Mouse (Mus musculus): ENCODE data around the gene Dnajb4.
A peak's percentile ranks its signal among the peaks of the same experiment; 100 is the strongest.

Dnajb4 gene

DNA sequence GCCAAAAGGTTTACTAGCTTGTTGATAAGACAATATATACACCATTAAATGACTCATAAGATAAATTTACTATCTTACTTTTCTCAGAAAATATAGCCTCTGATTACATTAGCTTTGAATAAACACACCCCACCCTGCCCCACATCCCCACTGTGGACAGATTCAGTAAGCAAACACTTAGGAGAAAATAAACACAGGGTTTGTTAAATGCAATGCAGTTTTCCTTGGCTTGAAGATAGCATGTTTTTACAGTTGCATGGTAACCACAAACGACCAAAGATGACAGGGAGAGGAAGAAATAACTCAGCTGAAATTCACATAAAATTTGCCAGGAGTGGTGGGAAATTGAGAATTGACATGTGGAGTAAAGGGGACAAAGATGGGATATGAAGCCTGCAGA is 39.7 kb downstream of the Dnajb4 start:
- DNase-seq, result no peak

DNA sequence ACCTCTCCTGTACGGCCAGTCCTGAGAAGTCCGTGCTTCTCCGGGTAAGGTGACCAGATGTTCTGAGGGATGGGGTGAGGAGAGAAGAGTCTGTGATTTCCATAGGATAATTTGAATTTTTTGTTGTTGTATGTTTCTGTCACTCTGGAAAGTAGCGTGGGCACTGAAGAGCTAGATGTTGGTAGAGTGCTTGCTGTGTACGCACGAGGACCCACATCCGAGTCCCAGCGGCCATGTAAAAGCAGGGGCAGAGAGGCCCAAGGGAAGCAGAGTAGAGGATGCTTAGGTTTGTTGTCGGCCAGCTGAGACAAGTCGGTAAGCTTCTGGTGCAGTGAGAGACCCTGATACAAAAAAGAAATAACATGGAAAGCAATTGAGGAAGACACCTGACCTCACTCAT is 42.1 kb downstream of the Dnajb4 start:
- DNase-seq, result no peak

DNA sequence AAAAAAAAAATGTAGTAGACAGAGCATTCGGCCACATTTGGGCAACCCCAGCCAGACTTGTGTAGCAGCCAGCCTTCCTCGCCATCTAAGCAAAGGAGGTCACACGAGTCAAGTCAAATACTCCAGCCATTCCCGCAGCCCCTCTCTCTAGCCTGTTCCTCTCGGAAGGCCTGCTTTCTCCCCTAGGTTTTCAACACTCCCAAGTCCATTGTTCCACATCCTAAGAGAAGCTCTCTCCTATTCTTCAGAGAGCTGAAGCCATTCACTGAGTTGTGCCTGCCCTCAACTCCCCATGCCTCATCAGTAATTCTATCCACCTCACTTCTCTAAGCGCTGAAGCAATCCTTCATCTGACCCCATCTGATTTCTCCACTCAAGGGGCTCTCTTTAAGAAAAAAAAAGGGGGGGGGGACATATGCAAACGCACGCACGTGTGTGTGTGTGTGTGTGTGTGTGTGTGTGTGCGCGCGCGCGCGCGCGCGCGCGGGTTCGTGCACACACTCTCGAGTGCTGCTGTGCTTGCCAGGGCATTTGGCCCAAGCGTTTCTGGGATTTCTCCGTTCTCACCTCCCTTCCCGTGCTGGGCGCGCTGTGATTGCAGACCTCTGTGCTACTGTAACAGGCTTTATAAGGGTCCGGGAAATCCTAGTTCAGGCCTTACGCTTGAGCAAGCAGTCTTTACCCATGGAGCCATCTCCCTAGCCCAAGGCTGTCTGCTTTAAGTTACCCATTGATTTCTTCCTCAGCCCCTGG is 43.2 kb downstream of the Dnajb4 start:
- DNase-seq, result no peak

DNA sequence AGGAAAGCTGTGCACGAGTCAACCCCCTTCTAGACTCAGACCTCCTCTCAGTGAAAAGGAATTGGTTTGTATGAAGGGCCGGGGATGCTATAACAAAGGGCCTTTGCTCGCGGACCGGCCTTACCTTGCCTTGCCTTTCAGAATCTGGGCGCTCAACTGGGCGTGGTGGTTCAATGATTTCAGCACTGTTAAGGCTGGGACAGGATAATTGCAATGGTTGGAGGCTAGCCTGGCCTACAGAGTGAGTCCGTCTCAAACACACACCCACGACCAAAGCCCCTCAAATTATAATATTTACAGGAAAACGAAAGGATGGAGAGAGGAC is 44.0 kb downstream of the Dnajb4 start, which contains the start of gene Gipc2:
Gipc2 (minus strand) TSS at position 132 of the 325 bp plus-strand sequence.
- DNase-seq, result no peak

DNA sequence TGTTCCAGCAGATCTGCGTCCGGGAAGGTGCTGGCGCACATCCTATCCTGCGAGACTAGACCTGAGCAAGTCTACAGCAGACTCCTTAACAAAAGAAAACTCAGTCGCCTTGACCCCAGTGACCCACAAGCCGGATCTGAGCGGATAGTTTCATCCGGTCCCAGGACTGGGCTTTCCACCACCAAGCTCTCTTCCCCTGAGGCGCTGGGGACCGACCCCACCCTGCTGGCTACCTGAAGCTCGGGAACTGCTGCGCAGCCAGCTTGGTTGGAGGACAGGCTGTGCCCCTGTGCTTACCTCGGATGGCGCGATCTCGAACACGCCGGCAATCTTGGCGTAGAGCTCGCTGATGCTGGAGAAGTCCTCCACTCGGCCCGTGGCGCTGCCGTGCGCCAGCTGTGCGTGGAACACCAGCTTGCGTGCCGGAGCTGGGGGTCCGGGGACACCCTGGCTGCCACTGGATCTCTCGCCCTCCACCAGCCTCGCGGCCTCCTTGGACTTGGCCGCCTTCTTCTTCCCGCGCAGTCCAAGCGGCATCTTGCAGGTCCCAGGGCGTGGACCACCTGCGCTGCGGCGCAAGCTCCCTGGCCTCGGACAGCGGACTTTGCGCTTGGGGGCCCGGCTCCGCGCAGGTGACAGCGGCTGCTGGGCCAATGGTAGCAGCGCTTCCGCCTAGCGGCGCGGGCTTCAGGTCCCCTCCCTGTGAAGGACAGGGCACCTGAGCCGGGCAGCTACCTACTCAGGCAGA is 44.6 kb downstream of the Dnajb4 start:
- peak in 1 of 2 experiments; percentile 5 for DNase-seq

DNA sequence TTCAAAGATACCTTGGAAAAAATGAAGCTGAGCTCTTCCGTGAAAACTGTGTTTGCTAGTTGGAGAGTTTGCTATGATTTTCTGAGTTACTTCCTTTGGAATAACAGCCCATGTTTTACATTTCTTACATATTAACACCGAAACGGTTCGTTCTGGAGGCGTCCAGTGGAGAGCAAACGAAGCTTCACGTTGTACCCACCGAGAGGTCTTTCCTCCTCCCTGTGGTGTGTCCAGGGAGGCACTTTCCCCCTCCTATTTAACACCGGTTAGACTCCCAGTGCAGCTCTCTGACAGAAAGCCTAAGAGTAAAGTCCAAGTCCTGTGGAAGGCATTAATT is 45.1 kb downstream of the Dnajb4 start:
- no peak for DNase-seq

DNA sequence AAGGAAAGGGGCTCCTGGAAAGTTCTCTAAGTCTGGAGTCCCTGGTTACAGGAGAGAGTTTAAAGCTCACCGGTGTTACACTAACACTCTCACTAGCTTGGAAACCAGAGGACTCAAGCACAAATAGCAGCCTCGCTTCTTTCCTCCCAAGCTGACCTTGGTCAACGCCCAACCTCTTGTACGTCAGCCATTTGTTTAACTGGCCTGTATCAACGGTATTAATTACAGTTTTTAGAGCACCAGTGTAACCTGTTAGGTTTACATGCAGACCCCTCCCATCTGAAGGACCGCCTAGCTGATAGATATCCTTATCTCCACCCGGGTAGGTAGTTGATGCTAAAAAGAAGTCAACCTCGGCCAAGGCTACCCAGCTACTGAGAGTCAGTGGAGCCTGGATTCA is 46.8 kb downstream of the Dnajb4 start:
- no peak for DNase-seq

DNA sequence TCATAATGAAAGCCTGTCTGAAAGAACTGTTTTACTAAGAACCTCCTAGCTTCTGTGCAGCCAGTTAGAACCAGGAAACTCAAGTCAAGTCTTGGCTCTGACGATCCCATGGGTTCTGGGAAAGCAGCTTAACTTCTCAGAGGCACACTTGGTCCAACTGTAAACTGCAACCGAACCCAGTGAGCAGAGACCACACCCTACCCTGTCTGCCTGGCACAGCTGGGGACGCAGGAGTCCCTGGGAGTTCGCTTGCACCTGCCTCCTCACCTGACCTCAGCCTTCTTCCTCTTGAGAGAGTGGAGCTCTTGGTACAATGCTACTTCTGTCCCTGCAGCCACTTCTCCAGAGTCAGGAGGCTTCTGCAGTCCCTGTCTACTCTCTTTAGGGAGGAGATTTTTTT is 49.5 kb downstream of the Dnajb4 start:
- DNase-seq, result no peak

DNA sequence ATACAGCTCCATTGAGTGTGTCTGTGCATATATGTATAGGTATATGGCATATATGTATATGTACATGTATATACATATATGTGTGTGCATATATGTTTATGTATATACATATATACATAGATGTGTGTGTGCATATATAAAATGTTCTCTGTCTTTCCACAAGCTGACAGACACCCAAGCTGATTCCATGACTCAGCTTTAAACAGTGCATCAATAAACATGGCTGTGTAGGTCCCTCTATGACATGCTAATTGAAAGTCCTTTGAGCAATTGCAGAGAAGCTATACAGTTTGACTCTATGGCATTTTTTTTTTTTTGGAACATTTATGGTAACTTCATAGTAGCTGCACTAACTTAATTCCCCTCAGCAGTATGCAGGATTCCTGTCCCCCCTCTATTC is 50.8 kb downstream of the Dnajb4 start:
- no peak for DNase-seq

DNA sequence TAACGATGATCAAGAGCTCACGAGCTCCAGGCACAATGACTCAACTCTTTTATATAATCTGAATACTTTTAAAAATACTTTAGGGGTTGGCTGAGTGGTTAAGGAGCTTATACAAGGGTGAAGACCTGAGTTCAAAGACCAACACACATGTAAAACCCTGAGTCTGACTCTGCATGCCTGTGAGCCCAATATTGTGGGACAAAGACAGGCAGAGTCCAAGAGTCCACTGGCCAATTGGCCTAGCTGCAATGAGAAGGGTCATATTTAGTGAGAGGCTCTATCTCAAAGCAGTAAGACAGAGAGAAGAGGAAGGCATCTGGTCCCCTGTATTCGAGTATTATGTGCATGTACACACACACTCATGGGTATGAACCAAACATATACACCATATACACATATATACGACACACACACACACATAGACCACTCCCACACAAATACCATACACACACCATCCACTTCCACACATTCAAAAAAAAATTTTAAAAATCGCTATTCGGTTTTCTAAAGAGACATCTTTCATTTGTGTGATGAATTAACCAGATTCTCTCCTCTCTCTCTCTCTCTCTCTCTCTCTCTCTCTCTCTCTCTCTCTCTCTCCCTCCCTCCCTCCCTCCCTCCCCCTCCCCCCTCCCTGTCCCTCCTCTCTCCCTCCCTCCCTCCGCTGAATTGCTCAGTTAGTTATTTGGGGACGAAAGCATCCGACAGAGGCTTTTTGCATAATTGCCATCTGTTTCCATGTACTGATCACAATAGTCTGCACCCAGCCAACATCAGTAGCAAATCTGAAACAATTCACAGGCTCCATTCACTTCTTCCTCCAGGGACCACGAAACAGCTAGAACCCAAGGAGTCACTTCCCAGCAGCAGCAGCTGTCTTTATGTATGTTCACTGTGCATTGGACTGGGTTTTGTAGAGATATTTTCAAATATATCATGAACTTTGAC is 51.5 kb downstream of the Dnajb4 start:
- no peak for DNase-seq

DNA sequence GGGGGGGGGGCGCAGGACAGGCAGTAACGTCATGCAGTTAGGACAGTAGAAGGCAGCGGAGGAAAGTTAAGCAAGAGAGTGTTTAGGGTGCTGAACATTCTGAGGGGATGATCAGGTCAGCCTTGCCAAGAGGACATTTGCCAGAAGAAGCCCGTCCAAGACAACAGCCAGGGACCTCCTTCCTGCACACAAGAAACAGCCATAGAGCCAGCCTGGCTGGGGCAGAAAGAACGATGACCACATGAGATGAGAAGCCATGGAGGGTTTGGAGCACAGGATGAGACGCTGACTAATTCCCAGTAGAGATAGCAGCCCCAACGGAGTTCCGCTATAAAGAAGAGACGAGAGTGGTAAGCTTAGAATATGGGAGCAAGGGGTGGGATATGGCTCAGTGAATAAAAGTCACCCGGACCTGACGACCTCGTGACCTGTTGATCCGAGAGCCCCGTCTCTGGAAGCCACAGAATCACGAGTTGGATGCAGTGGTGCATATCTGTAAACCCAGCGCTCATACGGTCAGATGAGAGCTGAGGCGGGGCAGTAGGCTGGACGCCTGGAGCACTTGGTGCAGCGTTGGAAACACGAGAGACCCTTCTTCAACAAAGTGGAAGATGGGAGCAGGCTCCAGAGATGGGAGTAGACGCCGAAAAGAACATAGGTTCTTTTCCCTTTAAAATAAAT is 53.1 kb downstream of the Dnajb4 start:
- DNase-seq, result no peak

DNA sequence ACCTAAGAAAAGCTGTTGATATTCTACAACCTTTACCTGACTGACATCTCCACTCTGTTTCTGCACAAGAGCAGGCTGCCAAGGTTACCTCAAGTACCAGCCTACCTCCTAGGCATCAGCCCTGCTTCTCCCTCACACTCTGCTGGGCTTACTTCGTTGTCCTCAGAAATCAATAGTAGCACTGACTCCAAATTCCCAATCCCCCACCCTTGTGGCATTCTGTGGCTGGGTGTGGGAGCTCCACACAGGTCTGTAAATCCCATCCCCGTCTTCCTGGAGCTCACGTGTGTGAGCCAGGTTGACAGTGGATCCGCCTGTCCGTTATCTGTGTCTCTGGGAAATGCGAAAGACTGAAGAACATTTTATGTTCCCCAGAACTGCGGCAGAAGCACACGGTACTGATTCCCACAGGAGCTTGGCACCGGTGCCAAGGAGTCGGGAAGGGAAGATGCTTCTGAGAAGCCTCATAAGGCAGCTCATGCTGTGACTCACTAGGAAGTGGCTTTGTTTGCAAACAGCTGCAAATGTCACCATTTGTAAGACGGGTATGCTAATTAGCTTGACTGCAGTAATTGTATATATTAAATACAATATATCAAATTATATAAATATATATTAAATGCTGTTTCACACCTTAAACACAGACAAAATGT is 54.7 kb downstream of the Dnajb4 start:
- no peak for DNase-seq

DNA sequence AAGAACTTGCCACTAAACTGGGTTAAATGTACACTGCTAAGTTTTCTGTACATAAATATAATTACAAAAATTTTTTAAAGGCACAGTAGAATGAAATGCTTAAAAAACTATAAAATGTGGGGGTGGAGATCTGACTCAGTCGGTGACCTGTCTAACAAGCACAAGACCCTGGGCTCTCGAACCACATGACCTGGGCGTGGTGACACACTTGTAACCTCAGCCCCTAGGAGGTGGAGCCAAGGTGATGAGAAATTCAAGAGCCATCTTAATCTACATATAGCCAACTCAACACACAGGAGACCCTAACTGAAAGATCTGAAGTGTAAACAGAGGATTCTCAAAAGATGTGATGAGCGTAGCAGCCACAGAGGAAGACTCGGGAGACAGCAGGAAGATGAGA is 56.0 kb downstream of the Dnajb4 start:
- DNase-seq, result no peak

DNA sequence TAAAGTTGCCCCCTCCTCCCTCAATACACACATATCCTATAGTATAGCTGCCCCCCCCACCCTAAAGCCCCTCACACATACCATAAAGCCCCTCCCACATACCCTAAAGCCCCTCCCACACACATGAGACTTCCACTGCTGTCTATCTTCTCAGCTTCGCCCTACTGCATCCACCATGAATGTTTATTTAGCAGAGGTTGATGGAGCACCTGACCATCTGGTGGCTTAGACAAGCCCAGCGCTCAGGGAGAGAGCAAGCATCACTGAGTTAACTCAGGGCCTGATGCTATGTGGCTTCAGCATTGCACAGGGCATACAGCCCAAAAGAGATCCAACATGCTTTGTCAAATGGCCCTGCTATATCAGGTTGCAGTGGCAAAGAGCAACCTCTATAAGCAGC is 57.0 kb downstream of the Dnajb4 start:
- no peak for DNase-seq

DNA sequence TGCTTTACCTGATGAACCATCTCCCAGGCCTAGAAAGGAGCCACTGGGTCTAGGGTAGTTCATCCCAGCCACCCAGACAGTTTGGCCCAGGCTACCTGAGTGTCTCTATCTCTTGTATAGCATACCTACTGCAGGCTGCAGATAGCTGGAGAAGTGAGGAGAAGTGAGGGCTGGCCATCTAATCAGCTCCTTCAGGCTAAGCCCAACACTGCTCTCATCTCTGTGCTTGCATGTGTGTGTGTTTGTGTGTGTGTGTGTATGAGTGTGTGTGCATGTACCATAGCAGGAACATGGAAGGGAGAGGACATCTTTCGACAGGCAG is 57.7 kb downstream of the Dnajb4 start:
- no peak for DNase-seq

DNA sequence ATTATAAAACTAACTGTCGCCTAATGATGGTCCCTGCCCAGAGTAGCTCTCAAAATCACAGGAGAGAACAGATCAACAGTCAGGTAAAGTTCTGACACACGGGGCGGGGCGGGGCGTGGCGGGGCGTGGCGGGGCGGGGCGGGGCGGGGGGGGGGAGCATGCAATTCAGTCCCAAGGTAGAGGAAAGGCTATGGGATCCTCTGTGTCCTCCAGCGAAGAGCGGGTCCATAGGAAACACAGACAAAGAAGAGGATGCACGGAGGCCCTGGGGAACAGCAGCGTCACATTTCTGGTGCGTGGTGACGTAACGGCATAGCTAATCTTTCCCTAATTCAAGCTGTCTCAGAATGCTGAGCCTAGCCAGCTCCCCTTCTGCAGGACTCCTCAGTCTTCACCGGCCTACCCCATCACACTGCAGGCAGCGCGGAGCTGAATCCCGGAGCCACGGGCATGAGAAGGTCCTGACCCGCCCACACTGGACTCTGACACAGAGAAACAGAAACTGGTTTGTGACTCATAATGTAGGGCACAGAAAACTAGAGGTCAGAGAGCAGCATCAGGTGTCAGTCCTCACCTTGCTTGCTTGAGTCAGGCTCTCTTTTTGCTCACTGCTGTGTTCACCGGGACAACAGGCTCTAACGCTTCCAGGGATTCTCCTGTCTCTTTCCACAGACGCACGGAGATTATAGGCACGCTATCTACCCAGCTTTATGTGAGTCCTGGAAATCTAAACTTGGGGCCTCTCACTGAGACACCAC is 58.2 kb downstream of the Dnajb4 start:
- no peak for DNase-seq

DNA sequence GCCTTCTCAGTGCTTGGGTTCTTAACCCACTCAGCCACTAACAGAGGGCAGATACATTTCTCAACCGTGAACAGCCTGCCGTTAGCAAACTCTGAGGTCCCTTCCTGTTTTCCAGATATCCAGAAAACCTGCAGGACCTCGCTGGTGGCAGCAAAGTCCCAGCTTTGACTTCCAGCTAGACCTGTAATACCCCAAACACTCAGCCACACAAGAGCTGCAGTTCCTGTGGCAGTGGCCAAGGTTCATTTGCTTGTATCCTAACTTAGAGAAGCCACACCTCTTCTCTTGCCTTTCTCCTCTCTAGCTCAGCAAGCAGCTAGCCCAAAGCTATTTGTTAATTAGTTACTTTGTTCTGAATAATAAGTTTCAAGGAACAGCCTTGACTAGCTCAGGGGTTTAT is 60.2 kb downstream of the Dnajb4 start:
- no peak for DNase-seq

DNA sequence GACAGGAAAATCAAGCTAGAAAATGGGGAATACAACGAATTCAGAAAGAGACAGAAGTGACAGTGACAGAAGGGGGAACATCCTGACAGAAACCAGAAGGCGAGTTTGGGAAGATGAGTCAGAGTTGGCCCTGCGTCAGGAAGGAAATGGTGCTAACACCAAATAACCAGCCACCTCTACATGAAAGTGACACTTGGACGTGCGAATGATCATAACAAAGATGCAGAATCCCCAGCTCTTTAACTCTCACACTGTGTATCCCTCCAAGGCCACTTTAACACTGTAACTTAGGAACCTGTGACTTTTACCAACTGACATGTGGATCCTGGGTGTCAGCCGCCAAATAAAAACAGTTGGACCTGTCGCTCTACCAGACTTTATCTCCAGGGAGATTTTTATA is 60.7 kb downstream of the Dnajb4 start:
- DNase-seq, result no peak

DNA sequence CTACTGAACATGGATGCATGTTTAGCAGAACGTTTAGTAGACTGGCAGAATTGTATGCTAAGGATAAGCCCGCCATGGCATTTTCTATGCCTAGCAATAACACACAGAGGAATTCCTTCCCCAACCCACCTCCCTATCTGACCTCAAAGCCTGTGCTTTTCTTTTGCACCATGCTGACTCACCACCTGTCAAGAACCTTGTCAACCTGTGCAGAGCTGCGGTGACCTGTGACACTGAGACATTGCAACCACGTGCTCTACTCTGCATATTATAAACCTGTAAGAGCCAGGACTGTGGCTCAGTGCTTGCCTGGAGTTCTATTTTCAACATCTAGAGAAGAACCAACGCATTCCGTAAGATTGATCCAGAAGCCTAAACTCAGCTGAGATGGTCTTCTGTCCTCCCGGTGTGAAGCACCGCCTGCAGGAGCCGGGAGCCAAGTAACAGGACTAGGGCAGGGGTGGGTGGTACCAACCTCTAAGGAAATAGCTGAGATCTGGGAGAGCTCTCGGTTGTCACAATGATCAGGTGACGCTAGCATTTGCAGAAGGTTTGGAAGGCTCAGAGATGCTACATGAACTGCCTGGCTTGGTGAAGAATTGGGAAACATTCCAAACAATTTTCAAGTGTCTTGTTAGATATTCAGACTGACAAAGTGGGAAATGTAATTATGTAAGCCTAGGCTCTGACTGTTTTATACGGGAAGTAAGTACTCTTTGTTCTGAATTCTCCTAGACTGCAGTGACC is 62.8 kb downstream of the Dnajb4 start:
- no peak for DNase-seq

DNA sequence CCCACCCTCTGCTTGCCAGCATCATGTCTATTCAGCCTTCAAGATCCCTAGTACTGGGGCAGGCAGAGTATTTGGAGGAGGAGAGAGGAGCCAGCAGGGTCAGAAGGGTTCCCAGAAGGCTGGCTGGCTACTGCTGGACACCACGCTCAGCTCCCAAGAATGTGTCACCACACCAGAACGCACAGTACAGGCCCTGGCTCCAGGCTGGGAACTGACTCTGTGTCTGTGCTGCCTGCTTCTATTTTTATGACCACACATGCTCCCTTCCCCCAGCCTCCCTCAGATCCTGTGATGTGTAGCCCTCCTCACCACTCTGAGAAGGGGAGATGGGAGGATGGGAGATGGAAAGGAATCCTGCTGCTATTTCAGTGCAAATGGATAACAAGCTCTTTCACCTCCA is 64.9 kb downstream of the Dnajb4 start:
- no peak for DNase-seq
